Mouse (Mus musculus): ENCODE results near the gene Tarbp1. TPM values are rescaled to one million over a fixed set of nuclear protein-coding genes. Genes with fewer than 3 reads are reported as not detected.

Tarbp1 gene
- polyA plus RNA-seq, 1 experiment from 2014 or later: 2.2 TPM

DNA sequence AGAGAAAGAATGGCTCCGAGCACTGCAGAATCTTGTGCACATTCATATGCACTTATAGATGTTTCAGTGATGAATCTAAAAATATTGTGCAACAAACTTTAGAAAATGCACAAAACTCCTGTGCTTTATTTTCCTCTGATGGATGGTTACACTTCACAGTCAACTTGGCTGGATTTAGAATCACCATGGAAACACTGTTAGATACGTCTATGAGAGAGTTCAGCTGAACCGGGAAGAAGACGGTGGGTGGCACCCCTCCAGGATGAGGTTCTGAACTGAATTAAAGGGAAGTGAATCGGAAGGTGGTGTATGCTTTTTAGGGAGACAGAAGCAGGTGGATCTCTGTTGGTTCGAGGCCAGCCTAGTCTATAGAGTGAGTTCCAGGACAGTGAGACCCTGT lies 34.8 kb upstream of the Tarbp1 start:
- Histone ChIP-seq H3K36me3 (ENCODE audit: control insufficient read depth, insufficient read depth, low read length) (no peaks in the 10 kb centered on the region), H3K4me2 (no peak overlapping the region), H3K9me3 (ENCODE audit: control insufficient read depth, low read length) (no peaks in the 10 kb centered on the region), H3K4me1 (ENCODE audit: control insufficient read depth, insufficient read depth, low read length) (peaks cover 6% of the 10 kb centered on the region), H3K4me3 (ENCODE audit: low read depth, low read length) (no peak overlapping the region), H3K27me3 (ENCODE audit: control insufficient read depth, insufficient read depth, low read length) (no peaks in the 10 kb centered on the region), H3K27ac (ENCODE audit: low read depth, low read length) (no peak overlapping the region), H3K9ac (ENCODE audit: low read length) (no peak overlapping the region)
- ATAC-seq (ENCODE audit: low FRiP score) (no peak), DNase-seq (ENCODE audit: low spot score, missing footprints) (no peak)
- WGBS: 77% methylated on average over 6 of the region's 6 CpGs

- H3K9me3 ChIP-seq (ENCODE audit: control insufficient read depth, low read length): no peaks in the 10 kb centered on the region
- peaks cover 3% of the 10 kb centered on the region; the same call in 1 of the 2 replicates for H3K4me1 ChIP-seq (ENCODE audit: control insufficient read depth, insufficient read depth, low read length)
- no peak overlapping the region for H3K4me2 ChIP-seq
- ATAC-seq (ENCODE audit: low FRiP score) (no peak), DNase-seq (ENCODE audit: low spot score, missing footprints) (no peak)
- H3K4me3 ChIP-seq (ENCODE audit: low read depth, low read length): no peak overlapping the region
- H3K36me3 ChIP-seq (ENCODE audit: control insufficient read depth, insufficient read depth, low read length): no peaks in the 10 kb centered on the region
- WGBS: 87% methylated on average over 8 of the region's 8 CpGs
- H3K27me3 ChIP-seq (ENCODE audit: control insufficient read depth, insufficient read depth, low read length): no peaks in the 10 kb centered on the region
- H3K27ac ChIP-seq (ENCODE audit: low read depth, low read length): no peak overlapping the region
- no peak overlapping the region for H3K9ac ChIP-seq (ENCODE audit: low read length)
Observed at GRCm38 (mm10) chr8:126508871-126509586, 34.2 kb upstream of the Tarbp1 start.

DNA sequence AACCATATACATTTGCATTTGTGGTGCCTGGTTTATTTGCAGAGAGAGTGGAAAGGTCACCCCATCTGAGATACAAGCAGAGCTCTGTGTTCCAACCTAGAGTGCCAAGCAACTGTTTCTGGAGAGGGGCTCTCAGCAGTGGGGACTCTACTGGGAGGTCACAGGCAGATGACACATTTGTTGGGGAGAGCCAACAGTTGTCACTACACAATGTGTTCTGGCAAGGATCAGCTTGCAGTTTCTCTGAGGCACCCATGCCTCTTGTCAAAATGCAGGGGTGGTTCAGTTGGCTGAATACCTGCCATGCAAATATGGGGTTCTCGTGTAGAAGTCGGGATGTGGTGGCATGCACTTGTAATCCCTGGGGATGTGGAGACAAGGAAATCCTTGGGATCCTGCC lies 33.4 kb upstream of the Tarbp1 start:
- ATAC-seq (ENCODE audit: low FRiP score): no peak
- Histone ChIP-seq H3K4me3 (ENCODE audit: low read depth, low read length) (no peak overlapping the region), H3K27ac (ENCODE audit: low read depth, low read length) (no peak overlapping the region), H3K4me1 (ENCODE audit: control insufficient read depth, insufficient read depth, low read length) (no peaks in the 10 kb centered on the region), H3K36me3 (ENCODE audit: control insufficient read depth, insufficient read depth, low read length) (no peaks in the 10 kb centered on the region), H3K4me2 (no peak overlapping the region), H3K9me3 (ENCODE audit: control insufficient read depth, low read length) (no peaks in the 10 kb centered on the region), H3K27me3 (ENCODE audit: control insufficient read depth, insufficient read depth, low read length) (no peaks in the 10 kb centered on the region), H3K9ac (ENCODE audit: low read length) (no peak overlapping the region)
- DNase-seq (ENCODE audit: low spot score, missing footprints): no peak
- WGBS: 95% methylated on average over 2 of the region's 2 CpGs

- Histone ChIP-seq H3K4me2 (no peak overlapping the region), H3K4me1 (ENCODE audit: control insufficient read depth, insufficient read depth, low read length) (no peaks in the 10 kb centered on the region), H3K9ac (ENCODE audit: low read length) (no peak overlapping the region), H3K27me3 (ENCODE audit: control insufficient read depth, insufficient read depth, low read length) (no peaks in the 10 kb centered on the region), H3K27ac (ENCODE audit: low read depth, low read length) (no peak overlapping the region), H3K9me3 (ENCODE audit: control insufficient read depth, low read length) (no peaks in the 10 kb centered on the region), H3K36me3 (ENCODE audit: control insufficient read depth, insufficient read depth, low read length) (no peaks in the 10 kb centered on the region), H3K4me3 (ENCODE audit: low read depth, low read length) (no peak overlapping the region)
- DNase-seq (ENCODE audit: low spot score, missing footprints): peak; percentile 75
- 84% methylated on average over 16 of the region's 16 CpGs for WGBS
- no peak for ATAC-seq (ENCODE audit: low FRiP score)
Observed at GRCm38 (mm10) chr8:126504492-126505182, 29.8 kb upstream of the Tarbp1 start.

DNA sequence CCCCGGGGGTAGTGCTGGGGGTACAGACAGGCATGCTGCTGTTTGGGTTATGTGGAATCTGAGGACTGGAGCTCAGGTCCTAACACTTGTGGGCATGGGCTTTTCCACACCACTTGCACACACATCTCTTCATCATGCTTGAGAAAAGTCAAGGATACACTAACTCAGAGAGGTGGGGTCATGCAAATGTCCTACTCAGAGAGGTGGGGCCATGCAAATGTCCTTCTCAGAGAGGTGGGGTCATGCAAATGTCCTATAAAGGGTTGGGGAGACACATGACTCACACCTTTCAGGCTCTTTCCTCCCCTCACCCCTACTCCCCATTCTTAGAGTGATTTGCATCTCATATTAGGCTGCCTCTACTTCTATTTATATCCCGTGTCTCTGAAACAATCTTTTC lies 27.9 kb upstream of the Tarbp1 start:
- 56% methylated on average over 2 of the region's 2 CpGs for WGBS
- Histone ChIP-seq H3K4me2 (no peak overlapping the region), H3K36me3 (ENCODE audit: control insufficient read depth, insufficient read depth, low read length) (no peaks in the 10 kb centered on the region), H3K4me3 (ENCODE audit: low read depth, low read length) (no peak overlapping the region), H3K9me3 (ENCODE audit: control insufficient read depth, low read length) (no peaks in the 10 kb centered on the region), H3K27me3 (ENCODE audit: control insufficient read depth, insufficient read depth, low read length) (no peaks in the 10 kb centered on the region), H3K9ac (ENCODE audit: low read length) (no peak overlapping the region), H3K4me1 (ENCODE audit: control insufficient read depth, insufficient read depth, low read length) (peaks cover 8% of the 10 kb centered on the region), H3K27ac (ENCODE audit: low read depth, low read length) (no peak overlapping the region)
- DNase-seq (ENCODE audit: low spot score, missing footprints) (peak; percentile 72), ATAC-seq (ENCODE audit: low FRiP score) (no peak)

DNA sequence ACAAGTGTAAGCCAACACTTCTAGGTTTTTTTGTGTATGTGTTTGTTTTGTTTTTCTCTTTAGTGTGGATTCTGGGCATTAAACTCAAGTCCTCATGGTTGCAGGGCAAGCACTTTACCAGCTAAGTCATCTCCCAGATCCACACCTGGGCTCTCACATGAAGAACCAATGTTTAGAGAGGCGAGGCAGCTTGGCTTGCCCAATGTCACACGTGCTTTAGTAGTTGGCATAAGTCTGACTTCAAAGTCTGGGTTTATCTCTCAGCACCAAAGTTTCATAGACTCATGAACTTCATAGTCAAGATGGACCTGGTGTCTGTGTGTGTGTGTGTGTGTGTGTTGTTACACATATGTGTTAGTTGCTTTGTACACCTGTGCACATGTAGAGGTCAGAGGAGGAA lies 24.5 kb upstream of the Tarbp1 start:
- DNase-seq (ENCODE audit: low spot score, missing footprints) (peak; percentile 76), ATAC-seq (ENCODE audit: low FRiP score) (no peak)
- H3K27ac ChIP-seq (ENCODE audit: low read depth, low read length): no peak overlapping the region
- H3K4me2 ChIP-seq: no peak overlapping the region
- no peak overlapping the region for H3K4me3 ChIP-seq (ENCODE audit: low read depth, low read length)
- H3K9me3 ChIP-seq (ENCODE audit: control insufficient read depth, low read length): no peaks in the 10 kb centered on the region
- no peak overlapping the region for H3K9ac ChIP-seq (ENCODE audit: low read length)
- H3K27me3 ChIP-seq (ENCODE audit: control insufficient read depth, insufficient read depth, low read length): no peaks in the 10 kb centered on the region
- H3K4me1 ChIP-seq (ENCODE audit: control insufficient read depth, insufficient read depth, low read length): peaks cover 8% of the 10 kb centered on the region
- WGBS: 91% methylated on average over 2 of the region's 2 CpGs
- H3K36me3 ChIP-seq (ENCODE audit: control insufficient read depth, insufficient read depth, low read length): no peaks in the 10 kb centered on the region

DNA sequence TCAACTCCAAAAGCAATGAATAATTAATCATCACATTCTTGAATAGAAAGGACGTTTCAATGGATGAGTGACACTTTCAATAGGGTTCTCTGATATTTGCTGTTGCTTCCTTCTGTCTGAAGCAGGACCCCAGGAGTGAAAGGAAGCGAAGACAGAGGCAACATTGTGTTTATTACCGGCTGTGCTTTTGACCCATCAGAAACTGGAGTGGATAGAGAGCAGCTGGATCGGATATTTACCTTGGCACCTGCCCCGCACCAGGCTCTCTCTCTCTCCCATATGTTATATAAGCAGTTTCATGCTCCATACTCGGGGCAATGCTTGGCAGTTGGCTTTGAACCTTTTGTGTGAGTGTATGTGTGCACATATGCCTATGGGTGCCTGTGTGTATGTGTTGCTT lies 23.6 kb upstream of the Tarbp1 start:
- peaks cover 8% of the 10 kb centered on the region for H3K4me1 ChIP-seq (ENCODE audit: control insufficient read depth, insufficient read depth, low read length)
- H3K27me3 ChIP-seq (ENCODE audit: control insufficient read depth, insufficient read depth, low read length): no peaks in the 10 kb centered on the region
- peak overlapping the region; percentile 65 for H3K4me2 ChIP-seq
- 29% methylated on average over 6 of the region's 6 CpGs for WGBS
- no peaks in the 10 kb centered on the region for H3K9me3 ChIP-seq (ENCODE audit: control insufficient read depth, low read length)
- peak overlapping the region; percentile 60 for H3K27ac ChIP-seq (ENCODE audit: low read depth, low read length)
- no peak overlapping the region for H3K4me3 ChIP-seq (ENCODE audit: low read depth, low read length)
- H3K36me3 ChIP-seq (ENCODE audit: control insufficient read depth, insufficient read depth, low read length): no peaks in the 10 kb centered on the region
- H3K9ac ChIP-seq (ENCODE audit: low read length): no peak overlapping the region
- DNase-seq (ENCODE audit: low spot score, missing footprints): no peak
- peak; percentile 16 for ATAC-seq (ENCODE audit: low FRiP score)

DNA sequence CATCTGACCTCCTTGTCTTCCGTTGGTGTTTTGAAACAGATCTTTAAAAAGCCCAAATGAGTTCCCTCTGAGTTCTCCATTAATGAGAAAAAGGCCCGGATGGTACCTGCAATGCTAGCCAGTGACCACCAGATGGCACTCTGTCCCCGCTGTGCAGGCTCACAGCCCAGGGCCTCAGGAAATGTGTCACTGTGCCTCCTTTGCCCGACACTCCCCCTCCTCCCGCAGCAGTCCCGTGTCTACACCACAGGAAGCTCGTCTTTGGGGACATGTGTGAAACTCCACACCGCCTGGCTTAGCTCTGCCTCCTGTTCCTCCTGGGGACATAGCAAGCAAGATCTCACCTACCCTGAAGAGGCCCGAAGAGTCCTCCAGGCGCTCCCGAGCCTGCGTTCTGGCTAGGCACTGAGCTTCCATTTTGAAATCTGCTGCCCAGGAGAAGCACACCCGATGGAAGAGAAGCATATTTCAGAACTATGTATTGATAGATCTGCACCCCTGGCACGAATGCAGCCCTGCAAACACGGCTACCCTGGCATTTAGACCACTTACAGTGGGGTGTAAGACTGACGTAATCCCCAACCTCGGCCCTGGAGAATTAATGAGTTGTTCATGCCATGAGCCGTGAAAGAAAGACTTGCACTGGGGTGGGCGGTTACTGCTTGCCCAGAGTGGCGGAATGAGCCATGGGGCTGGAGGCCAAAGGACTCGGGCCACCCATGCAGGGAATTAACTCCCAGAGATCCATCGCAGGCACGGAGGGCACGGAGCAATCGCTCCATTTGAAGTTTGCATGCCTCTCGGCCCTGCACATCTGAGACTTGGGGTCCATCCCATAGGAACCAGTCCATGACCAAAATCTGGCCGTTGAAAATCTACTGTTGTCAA lies 22.9 kb upstream of the Tarbp1 start:
- Histone ChIP-seq H3K4me3 (ENCODE audit: low read depth, low read length) (peak overlapping the region; percentile 37), H3K36me3 (ENCODE audit: control insufficient read depth, insufficient read depth, low read length) (no peaks in the 10 kb centered on the region), H3K4me1 (ENCODE audit: control insufficient read depth, insufficient read depth, low read length) (peaks cover 8% of the 10 kb centered on the region), H3K9ac (ENCODE audit: low read length) (peak overlapping the region; percentile 67), H3K4me2 (peak overlapping the region; percentile 65), H3K27ac (ENCODE audit: low read depth, low read length) (peak overlapping the region; percentile 60), H3K27me3 (ENCODE audit: control insufficient read depth, insufficient read depth, low read length) (no peaks in the 10 kb centered on the region), H3K9me3 (ENCODE audit: control insufficient read depth, low read length) (no peaks in the 10 kb centered on the region)
- DNase-seq (ENCODE audit: low spot score, missing footprints) (peak; percentile 99), ATAC-seq (ENCODE audit: low FRiP score) (peak; percentile 92)
- 8% methylated on average over 27 of the region's 27 CpGs for WGBS

DNA sequence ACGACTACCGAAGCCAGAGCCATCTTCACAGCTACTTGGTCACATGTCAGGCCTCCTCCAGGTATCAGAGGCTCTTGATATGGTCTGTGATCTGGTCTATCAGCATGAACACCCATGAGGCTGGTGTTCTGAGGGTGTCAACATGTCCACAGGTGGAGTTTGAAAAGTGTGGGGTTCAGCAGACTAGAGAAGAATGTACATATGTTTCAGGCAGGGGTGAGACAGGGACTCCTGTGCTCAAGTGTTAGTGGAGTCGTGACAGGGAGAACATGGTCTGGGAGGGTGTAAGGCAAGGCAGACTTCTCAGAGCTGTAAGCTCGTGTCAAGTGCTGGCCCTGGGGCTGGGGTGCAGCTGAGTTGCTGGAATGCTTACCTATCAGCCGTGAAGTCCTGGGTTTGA lies 22.1 kb upstream of the Tarbp1 start:
- ATAC-seq (ENCODE audit: low FRiP score): no peak
- H3K4me2 ChIP-seq: no peak overlapping the region
- peaks cover 8% of the 10 kb centered on the region for H3K4me1 ChIP-seq (ENCODE audit: control insufficient read depth, insufficient read depth, low read length)
- no peak for DNase-seq (ENCODE audit: low spot score, missing footprints)
- WGBS: 77% methylated on average over 5 of the region's 5 CpGs
- peak overlapping the region; percentile 67; the same call in 1 of the 2 replicates for H3K9ac ChIP-seq (ENCODE audit: low read length)
- H3K4me3 ChIP-seq (ENCODE audit: low read depth, low read length): no peak overlapping the region
- H3K9me3 ChIP-seq (ENCODE audit: control insufficient read depth, low read length): no peaks in the 10 kb centered on the region
- no peaks in the 10 kb centered on the region for H3K36me3 ChIP-seq (ENCODE audit: control insufficient read depth, insufficient read depth, low read length)
- H3K27me3 ChIP-seq (ENCODE audit: control insufficient read depth, insufficient read depth, low read length): no peaks in the 10 kb centered on the region
- no peak overlapping the region for H3K27ac ChIP-seq (ENCODE audit: low read depth, low read length)
